Mouse (Mus musculus) testis, adult 2 months (tissue): Measurements from ENCODE around the gene Hist1h4j.

Experiments
- CTCF ChIP-seq: fragments of 200-500 bp; IDR thresholded peaks from 2 replicates; pipeline ENCODE4 v1.5.1; 2012; ENCODE audit warnings: low read depth, mild to moderate bottlenecking, inconsistent platforms, low read length, moderate library complexity; ENCODE audit not compliant: control insufficient read depth, insufficient read depth, insufficient replicate concordance
- POLR2A ChIP-seq: fragments of 200-500 bp; IDR thresholded peaks from 2 replicates; pipeline ENCODE4 v1.6.1; 2012; ENCODE audit warnings: low read depth, mild to moderate bottlenecking, inconsistent platforms, low read length, moderate library complexity; ENCODE audit not compliant: control insufficient read depth

- TF ChIP-seq POLR2A (no peak), CTCF (no peak)
Observed at GRCm38 (mm10) chr13:21783255-21783617, 48.4 kb downstream of the Hist1h4j start, which contains the start of gene Hist1h3i.
